Mouse (Mus musculus) gastrocnemius, postnatal 4 days (tissue): ENCODE results near the gene Fbxl7. TPM values are rescaled to one million over a fixed set of nuclear protein-coding genes. Genes with fewer than 3 reads are reported as not detected.

ENCODE experiments used
- DNase-seq, 2 experiments: peaks; one replicate each; pipeline ENCODE4 v3.0.0; 2021 to 2022; ENCODE audit warnings: low spot score in 2 of 2, mixed read lengths in 2 of 2
- total RNA-seq, 2 experiments: library from RNA; stranded (reverse); gene quantifications; 2 replicates each; pipeline ENCODE4 v1.2.3; 2021

The Fbxl7 gene
- total RNA-seq, 2 experiments from 2014 or later = 14.0 to 15.9 TPM

- DNase-seq = no peak
Measured at GRCm38 (mm10) chr15:26533997-26534700, 361.2 kb downstream of the Fbxl7 start.

DNA sequence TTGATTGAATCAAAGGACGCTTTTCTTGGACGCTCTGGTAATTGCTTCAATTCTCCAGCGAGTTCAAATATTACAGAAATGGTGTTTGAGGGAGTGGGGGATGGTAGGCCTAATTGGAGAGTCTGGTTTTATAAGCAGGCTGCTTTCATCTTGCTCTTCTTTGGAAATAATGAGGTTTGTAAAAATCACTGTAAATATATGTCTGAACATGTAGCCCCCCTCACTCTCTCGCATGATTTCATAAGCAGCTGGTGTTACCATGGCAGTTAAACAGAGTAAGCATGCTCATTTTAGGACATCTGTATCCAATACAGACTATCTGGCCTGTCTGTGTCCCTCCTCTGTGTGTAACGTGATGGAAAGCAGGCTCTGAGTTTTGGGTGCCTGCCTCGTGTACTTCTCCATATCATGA is 376.2 kb downstream of the Fbxl7 start:
- peak in 1 of 2 experiments; percentile 10 for DNase-seq

DNA sequence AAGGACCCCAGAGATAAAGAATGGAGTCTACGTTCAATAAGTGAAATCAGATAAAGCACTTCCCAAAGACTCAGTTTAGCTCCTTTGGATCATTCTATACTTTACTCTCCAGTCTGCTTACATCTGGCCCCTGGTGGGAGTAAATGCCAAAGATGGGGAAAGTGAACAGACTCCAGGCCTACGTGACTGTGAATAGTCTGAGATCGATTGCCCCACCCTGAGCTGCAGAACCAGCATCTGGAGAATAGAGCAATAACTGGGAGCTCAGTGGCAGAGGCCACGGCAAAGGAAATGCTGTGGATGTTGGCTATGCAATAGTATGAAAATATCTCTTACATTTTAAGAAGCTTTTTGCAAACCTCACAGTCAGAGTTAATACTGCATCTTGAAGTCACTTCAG is 394.4 kb downstream of the Fbxl7 start:
- DNase-seq = no peak
